Mouse (Mus musculus) erythroblast, embryonic 14.5 days (primary cell): ENCODE results near the gene Acd.

Source experiments
- GATA1 ChIP-seq: IDR thresholded peaks from 2 replicates; pipeline ENCODE4 v1.6.1; 2012; ENCODE audit warnings: low read length, inconsistent platforms, mixed read lengths
- TAL1 ChIP-seq: IDR thresholded peaks from 3 replicates; pipeline ENCODE4 v1.6.1; 2012; ENCODE audit warnings: low read length, inconsistent platforms, mixed read lengths

- TF ChIP-seq GATA1 (no peak), TAL1 (no peak)
Measured at GRCm38 (mm10) chr8:105716302-105716945, 15.5 kb upstream of the Acd start.
